Mouse (Mus musculus) 3T3-L1 (cell line): ENCODE measurements around the gene Olfr503.
"Not testable (repeated sequence)": the region's sequence is repeated elsewhere in the genome, so short reads cannot be mapped to it uniquely, and the experiment has no call there.

Source experiments
- DNase-seq: peaks from one replicate; pipeline ENCODE4 v3.0.0-alpha.2; 2015; ENCODE audit warnings: low read depth, low spot score

Olfr503 gene

GRCm38 (mm10) chr7:108544227-108544626, at the start of gene Olfr503:
Gene Olfr503 (plus strand): TSS chr7:108544527.
- DNase-seq: not testable (repeated sequence)

GRCm38 (mm10) chr7:108524965-108525364, 19.4 kb upstream of the Olfr503 start, which contains the start of gene Olfr502:
Gene Olfr502 (minus strand): TSS chr7:108525065.
- DNase-seq: no peak

DNA sequence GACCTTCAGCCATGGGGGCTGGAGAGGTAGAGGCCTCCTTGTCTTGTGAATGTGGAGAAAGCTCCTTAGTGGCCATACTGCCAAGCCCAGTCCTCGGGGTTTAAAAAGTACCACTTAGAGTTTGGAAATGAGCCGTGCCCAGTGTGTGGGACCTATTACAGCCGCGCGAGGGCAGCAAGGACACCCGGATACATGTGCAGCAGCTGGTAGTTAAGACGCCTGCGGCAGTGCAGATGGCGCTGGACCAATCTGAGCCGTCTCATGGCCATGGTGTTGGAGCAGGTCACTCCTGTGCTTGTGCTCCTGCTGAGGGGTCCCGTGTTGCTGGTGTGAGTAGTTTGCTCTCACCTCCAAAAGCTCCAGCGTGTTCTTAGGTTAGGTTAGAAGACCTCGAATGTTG, 1.9 kb upstream of the Olfr503 start:
- no peak for DNase-seq

GRCm38 (mm10) chr7:108565693-108566092, 21.4 kb downstream of the Olfr503 start, which contains the start of gene Olfr504:
Gene Olfr504 (minus strand): TSS chr7:108565793.
- no peak for DNase-seq

GRCm38 (mm10) chr7:108589797-108590196, 45.5 kb downstream of the Olfr503 start:
- no peak for DNase-seq
